Mouse (Mus musculus): Measurements from ENCODE around the gene Tm9sf1.
A peak's percentile ranks its signal among the peaks of the same experiment; 100 is the strongest.

The Tm9sf1 gene

DNA sequence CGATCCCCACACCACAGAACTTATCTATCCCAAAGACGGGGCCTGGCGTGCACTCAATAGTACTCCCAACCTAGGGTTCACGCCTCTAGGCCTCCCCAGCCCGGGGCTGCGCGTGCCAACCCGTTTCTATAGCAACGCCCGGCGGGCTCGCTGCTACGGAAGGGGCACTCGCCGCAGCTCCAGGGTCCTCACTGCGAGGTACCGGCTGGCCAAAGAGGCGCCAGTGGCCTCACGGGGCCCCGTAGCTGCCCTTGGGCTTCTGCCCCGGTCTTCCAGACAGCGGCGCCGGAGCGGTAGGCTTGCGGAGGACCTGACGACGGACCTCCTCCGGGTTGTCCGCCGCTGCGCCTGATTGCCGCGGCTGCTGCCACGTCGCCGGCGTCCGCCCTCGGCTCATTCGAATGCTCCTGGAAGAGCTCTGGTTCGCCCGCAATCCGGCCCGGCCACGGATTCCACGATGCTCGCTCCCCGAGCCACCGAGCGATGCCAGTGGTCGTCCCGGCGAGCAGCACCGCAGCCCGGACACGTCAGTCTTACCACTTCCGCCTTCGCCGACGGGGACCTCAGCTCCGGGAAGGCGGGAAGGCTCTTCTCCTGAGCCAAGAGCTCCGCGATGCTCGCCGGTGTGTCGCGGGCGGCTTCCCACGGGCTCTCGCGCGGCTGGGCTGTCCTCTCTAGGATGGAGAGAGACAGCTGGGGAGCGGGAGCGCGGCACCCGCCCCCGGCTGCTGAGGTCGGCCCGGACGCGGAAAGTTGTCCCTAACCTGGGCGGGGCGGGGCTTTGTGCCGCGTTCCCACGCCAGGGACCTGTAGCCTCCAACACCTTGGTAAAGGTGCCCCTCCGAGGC is at the start of gene Tm9sf1:
Gene Tm9sf1, minus strand, starts transcription at position 747 of the 848 bp plus-strand sequence.
- peak; percentile 69 for DNase-seq (ENCODE audit: low spot score)

DNA sequence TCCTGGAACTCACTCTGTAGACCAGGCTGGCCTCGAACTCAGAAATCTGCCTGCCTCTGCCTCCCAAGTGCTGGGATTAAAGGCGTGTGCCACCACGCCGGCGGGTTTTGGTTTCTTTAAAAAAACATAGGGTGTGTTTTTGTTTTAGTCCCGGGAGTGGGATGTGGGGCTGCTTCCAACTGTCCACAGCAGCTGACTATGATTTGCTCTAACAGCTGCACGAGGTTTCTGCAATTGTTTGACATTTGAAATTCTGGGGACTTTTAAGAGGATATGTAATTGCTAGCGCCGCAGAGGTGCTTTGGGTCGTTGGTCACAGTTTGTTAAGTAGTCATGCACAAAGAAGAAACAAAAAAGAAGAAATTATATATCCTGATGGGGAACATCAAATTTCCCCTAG is 45.8 kb upstream of the Tm9sf1 start:
- no peak for DNase-seq (ENCODE audit: low spot score)

DNA sequence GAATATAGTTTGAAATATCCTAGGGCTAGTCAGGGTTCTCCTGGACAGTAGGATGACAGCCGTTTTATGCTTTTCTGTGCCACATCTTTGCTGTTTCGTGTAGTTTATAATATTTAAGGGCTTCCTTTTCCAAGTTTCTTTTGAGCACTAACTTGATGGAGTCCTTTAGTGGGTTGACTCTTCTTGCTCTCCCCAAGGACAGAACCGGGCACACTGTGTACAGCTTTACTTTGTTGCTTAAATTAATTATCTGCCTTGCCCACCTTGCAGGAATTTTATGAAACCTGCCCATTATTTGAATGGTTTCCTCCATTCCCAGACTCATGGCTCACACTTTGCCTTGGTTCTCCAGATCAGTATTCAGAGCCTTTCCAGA is 38.5 kb upstream of the Tm9sf1 start:
- no peak for DNase-seq (ENCODE audit: low spot score)

DNA sequence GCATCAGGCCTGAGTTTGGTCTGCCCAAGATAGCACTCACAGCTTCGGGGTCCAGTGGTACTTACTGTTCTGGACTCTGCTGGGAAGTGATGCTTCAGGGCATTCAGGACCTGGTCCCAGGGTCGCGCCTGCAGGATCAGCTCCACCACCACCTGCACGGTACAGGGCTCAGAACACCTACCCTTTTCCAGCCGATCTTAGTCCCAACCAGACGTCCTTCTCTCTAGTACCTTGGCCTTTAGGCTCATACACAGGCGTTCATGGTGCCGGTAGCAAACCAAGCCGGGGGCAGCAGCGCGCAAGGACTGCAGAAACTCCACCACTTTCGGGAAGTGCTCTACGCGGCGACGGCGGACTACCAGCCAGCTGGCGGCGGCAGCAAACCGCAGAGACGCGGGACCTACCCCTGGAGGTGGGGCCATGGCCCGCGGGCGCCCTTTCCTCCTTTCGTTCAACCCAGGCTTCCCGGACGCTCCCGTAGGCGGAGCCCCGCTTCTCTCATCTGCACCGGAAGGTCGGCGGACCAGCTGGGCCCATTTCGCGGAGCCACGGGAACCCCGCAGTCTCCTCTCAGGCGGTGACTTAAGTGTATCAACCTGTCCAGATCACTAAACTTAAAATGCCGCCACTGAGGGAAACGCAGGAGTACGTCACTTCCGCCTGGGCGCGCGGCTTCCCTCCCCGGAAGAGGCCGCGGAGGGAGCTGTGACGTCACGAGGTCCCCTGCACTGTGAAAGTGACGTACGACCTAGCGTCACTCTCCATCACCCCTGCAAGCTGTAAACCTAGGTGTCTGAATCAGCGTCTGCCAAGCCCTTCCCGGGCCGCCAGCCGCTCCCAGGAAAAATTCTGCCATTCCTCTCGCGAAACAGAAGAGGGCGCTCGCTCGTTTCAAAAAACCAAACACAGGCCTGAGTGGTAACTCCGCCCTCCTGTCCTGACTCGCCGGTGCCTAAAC is 37.8 kb upstream of the Tm9sf1 start, which contains the start of gene Tinf2:
Gene Tinf2, minus strand, starts transcription at position 661 of the 958 bp plus-strand sequence.
- peak; percentile 96 for DNase-seq (ENCODE audit: low spot score)

DNA sequence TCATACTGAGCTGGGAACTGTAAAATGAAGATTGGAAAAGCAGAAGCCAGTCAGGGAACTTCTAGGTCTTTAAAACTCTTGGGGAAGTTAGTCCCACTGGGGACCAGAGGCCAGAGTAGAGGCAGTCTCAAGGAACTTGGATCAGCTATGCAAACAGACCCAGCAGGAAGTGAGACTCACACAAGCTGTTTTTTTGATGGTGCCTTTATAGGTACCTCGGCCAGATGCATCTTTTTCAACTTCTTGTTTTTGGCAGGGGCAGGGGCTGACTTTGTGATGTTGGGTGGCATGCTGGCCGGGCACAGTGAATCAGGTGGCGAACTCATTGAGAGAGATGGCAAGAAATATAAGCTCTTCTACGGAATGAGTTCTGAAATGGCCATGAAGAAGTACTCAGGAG is 34.0 kb upstream of the Tm9sf1 start:
- DNase-seq (ENCODE audit: low spot score), result no peak

DNA sequence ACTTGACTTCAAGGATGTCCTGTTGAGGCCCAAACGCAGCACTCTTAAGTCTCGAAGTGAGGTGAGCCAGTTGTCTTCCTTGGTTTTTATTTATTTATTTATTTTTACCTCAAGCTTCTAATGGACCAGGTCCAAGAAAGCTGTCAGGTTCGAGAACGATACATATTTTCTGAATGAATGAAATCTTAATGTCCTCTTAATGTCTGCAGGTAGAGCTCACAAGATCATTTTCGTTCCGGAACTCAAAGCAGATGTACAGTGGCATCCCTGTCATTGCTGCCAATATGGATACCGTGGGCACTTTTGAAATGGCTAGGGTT is 29.1 kb upstream of the Tm9sf1 start:
- DNase-seq (ENCODE audit: low spot score), result no peak

DNA sequence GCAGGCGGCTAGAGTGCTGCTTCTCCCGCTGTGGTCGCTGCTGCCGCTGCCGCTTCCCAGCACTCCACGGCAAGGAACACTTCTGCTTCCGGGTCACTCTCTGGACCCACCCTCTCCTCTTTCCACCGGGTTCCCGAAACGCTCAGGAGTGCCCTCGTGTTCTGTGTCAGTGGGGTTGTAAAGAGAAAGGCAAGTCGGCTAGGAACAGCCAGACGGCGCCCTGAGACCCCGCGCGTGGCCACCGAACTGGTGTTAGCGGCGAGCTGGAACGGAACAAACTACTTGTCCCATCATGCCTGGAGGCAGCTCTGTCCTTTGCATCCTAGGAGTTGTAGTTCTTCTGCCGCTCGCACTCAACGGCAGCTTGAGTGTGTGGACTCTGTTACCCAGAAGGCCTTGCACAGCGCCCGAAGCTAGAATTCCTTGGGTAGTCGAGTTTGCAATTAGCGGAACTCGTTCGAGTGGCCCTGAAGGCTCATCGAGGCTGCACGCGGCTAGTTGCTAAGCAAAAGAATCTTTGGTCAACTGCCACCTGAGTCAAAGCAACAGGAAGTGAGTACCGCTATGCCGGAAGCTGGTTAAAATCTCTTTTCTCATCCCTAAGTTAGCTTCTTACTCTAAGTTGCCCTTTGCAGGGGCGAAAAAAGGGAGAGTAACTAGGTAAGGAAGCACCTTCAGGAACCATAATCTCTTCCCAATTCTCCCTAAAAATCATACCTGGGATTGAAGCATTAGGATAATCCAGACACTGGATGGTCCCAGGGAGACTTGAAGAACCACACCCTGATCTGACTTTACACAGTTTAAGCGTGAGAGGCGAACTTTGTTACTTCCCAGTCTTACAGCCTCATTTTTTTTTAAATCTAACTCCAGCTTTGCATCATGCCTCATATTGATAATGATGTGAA is 28.5 kb upstream of the Tm9sf1 start, which contains the start of the genes Gmpr2 and Nedd8:
Gene Gmpr2, plus strand, starts transcription at position 109 of the 908 bp plus-strand sequence.
Gene Nedd8, minus strand, starts transcription at position 292 of the 908 bp plus-strand sequence.
- peak; percentile 92 for DNase-seq (ENCODE audit: low spot score)

DNA sequence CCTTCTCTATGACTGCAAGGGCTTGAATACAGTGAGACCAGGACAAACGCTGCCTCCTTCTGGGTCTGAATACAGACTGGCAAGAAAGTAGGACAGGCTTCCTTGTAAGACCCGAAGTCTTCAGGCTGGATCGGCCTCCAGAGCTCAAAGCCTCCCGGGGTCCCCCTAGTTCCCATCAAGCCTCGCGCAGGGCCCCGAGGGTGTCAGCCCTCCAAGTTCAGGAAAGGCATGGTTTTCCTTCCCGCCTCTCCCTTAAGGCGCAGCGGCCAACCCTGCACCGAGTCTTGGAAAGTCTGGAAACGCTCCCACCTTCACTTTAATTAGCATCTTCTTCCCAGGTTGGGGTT is 27.9 kb upstream of the Tm9sf1 start:
- DNase-seq (ENCODE audit: low spot score), result peak; percentile 33

DNA sequence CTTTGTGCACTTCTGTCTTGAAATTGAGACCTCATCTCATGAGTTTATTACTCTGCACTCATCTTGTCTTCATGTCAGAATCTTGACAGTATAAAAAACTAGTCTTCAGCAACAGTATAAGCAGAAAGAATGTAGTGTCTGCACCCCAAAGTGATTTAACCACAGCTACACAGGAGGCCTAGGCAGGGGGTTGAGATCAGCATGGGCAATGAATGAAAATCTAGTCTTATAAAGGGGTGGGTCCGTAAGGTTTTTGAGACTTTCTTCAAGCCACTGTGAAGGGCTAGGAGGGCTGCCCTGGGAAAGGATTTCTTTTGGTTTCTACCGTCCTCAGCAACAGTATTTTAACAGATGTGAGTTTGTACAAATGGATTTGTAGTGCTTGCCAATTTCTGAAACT is 17.0 kb upstream of the Tm9sf1 start:
- DNase-seq (ENCODE audit: low spot score), result no peak

DNA sequence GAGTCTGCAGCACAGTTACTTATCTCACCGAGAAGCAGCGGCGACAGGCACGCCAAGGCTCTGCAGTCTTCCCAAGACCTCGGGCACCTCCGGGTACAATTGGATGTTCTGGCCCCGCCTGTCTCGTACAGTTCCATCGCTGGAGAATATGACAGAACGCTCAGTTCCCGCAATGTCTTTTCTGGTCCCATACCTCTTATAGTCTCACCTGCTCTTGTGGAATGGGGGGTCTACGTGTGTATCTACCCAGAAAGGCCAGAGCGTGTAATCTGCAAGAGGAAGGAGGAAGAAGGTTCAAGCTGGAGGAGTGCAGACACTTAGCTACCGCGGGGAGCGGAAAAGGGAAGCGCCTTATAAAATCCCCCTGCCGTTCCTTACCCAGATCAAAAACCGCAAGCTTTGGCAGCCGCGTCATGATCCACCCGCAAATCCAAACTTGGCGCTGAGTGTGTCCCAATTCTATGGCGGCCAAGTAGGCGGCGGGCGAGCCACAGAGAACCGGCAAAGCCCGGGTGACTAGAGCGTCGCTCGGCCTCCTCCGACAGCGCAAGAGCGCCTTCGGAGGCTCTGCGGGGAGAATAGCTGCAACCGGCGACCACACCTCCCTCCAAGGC is 16.5 kb upstream of the Tm9sf1 start, which contains the start of gene Mdp1:
Gene Mdp1, minus strand, starts transcription at position 549 of the 614 bp plus-strand sequence.
- peak; percentile 64 for DNase-seq (ENCODE audit: low spot score)

DNA sequence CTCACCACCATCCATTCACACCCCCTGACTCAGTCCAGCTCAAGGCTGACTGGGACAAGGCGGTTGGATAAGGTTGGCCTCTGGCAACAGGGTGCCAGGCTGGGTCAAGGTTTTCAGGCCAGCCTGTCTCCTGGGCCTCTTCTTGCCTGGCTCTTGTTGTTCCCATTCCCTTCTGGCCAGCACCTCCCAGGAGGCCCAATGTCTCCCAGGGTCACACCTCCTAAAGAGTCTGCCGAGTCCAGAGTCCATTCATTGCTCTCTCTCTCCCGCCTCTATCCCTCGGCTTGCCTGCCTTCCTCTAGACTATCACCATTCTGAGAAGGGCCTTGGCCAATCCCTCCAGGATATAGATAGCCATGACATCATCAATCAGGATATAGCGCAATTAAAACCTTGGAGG is 14.4 kb upstream of the Tm9sf1 start:
- no peak for DNase-seq (ENCODE audit: low spot score)

DNA sequence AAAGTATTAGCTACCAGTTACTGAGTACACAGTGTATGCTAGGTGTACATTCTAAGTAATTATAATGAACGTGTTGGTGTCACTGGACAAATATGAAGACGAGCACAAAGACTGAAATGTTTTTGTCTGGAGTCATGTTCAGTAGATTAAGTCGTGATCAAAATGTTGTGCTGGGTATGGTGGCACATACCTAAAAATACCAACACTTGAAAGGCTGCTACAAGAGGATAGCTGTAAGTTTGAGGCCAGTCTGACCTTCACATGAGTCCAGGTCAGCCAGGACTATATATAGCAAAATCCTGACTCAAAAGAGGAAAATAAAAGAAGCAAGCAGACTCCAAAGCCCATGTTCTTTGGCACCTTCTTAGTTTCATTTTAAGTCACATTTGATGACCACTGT is 13.3 kb upstream of the Tm9sf1 start:
- no peak for DNase-seq (ENCODE audit: low spot score)

DNA sequence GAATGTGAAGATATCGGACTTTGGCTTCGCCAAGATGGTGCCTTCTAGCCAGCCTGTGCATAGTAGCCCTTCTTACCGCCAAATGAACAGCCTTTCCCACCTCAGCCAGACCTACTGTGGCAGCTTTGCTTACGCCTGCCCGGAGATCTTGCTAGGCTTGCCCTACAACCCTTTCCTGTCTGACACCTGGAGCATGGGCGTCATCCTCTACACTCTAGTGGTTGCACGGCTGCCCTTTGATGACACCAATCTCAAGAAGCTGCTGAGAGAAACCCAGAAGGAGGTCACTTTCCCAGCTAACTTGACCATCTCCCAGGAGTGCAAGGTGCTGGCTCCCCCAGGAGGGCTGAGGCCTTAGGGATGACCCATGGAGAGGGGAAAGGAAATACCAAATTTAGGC is 7.9 kb upstream of the Tm9sf1 start:
- DNase-seq (ENCODE audit: low spot score), result no peak

DNA sequence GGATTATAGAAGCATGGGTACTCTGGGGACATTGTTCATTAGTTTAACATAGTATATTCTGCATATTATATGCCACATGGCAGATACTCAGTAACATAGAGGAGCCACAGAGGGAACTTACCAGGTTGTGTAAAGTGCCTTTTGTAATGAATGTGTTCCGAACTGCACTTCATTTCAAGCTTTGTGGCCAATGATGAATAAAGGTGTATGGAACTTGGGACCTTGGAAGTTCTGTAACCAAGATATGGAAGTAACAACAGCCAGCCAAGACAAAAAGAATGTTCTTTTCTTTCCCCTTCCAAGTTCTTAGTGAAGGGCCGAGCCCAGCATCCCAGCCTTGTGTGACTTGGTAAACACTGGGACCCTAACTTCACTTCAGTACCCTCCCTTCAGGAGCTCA is 6.3 kb upstream of the Tm9sf1 start, which contains the start of gene Tssk4:
Gene Tssk4, plus strand, starts transcription at position 301 of the 400 bp plus-strand sequence.
- DNase-seq (ENCODE audit: low spot score), result no peak

DNA sequence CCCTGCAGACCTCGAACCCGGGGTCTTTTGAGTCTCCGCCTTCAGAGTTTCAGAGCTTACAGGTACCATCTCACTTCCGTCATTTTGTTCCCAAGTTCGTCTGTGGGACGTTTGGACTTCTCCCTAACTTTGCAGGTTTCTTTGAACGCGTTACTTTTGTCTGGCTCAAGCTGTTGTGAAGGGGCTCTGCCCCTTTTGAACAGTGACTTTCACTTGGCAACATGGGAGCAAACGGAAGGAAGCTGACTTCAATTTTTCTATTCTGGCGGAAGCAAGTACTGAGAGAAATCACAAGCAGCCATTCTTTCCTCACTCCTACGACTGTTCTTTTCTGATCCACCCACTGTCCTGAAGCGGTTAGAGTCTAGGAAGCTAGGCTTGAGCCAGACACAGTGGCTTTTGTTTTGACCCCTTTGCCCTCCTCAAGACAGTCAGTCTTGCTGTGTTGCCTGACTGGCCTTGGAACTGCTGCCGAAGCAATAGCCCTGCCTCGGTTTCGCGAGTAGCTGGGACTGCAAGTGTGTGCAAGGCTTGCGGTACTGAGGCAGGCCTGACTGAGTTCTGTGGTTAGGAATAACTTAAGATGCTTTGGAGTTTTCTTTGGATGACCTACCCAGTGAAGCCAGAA is 769 bp upstream of the Tm9sf1 start:
- DNase-seq (ENCODE audit: low spot score), result no peak

DNA sequence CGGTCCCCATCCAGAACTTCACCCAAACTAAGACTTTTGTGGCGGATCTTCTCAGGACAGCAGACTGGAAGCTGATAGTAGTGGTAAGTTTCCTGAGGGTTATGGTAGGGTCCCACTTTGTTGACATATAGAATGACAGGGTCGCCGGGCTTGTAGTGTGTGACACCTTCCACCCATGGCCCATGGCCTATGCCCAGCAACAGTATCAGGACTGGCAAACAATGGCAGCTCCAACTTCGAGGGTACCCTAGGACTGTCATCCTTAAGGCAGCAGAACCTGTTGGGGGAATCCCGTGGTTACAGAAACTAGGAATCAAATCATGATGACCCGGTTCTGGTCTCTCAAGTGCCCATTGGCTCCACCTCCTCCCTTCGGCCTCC is 937 bp downstream of the Tm9sf1 start:
- no peak for DNase-seq (ENCODE audit: low spot score)

DNA sequence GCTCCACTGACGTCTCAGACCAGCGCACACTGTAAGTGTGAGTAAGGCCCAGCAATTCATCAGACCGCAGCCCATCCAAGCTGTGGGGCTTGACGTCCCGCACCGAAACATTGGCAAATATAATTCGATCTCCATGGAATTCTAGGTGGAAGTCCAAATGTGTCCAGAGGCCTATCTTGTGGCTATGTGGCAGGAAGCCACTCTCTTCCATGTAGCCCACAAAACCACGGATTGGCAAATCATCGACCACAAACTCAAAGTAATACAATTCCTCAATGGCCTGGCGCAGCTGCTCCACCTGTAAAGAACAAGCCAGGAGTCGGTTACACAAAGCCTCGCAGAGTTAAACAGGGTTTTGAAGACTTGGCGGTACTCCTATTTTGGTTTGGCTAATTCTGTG is 2.3 kb downstream of the Tm9sf1 start:
- DNase-seq (ENCODE audit: low spot score), result no peak

DNA sequence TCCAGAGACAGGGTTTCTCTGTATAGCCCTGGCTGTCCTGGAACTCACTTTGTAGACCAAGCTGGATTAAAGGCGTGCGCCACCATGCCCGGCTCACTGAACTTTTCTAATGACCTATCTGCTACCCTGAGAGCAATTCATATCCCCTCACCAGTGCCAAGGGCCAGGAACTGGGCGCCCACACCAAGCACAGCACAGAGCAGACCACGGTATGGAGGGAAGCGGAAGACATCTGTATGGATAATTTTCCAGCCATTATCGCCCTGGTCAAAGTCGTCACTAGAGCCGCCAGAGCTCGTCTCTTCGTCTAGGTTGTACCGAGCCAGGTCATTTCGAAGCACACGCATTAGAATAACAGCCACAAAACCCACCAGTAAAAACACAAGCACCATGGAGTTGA is 2.8 kb downstream of the Tm9sf1 start:
- no peak for DNase-seq (ENCODE audit: low spot score)

DNA sequence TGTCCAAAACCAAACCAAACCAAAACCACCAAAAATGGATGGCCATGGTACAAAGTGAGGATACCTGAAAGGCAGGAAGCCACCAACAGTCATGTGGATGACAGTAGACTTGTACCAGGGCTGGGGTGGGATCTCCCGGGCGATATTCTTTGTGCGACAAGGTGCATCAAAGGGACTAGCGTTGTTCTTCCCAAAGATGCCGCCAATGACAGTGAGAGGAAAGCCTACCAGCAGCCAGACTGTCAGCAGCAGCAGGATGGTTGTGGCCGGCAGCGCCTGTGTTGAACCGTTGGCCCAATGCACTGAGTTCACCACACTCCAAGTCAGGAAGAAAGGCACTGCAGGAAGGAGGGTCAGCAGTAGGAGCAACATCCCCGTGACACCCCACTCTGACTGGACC is 5.8 kb downstream of the Tm9sf1 start, which contains the start of gene Gm49378:
Gene Gm49378, minus strand, starts transcription at position 101 of the 400 bp plus-strand sequence.
- DNase-seq (ENCODE audit: low spot score), result no peak

DNA sequence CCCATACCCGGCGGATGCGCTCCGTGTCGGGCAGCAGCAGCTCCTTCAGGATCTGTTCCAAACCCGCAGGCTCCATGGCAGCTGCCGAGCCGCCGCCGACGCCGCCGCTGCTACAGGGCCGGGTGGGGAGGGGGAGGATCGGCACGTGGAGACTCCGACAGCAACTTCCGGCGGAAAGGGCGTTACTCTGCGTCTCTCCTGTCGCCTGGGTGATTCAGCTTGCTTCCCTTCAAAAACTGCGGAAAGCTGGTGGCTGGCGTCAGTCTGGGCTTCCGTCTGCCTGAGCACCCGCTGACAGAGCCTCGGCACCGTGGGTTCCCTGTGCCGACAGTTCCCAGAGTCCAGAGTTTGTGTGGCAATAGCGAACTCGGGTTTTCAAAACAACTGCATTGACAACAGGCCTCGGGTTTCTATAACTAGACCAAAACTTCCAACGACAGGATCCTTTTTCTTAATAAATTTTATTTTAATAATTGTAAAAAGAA is 8.0 kb downstream of the Tm9sf1 start, which contains the start of gene Ipo4:
Gene Ipo4, minus strand, starts transcription at position 435 of the 485 bp plus-strand sequence.
- peak; percentile 82 for DNase-seq (ENCODE audit: low spot score)
